18 mouse cellular contexts compared by ENCODE assay signal in the genomic region with DNA sequence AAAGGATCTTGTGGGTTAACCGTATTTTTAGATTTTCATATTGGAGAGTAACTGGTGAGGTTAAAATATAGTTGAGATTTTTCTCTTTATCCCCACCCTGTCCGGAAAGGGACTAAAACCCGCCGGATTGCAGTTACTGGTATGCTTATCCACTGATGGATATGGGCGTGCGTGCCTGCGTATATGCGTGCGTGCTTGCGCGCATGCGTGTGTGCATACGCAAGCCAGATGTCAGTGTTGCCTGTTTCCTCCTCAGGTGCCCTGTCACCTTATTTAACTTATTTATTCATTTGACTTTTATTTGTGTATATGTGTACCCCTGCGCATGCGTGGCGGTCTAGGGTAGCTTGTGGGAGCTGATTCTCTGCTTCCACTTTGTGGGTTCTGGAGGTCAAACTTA.
DNase-seq lines count a peak whose midpoint lies in the region; ATAC-seq and TF ChIP-seq lines count a peak whose summit lies in the region.
"Had no signal": no experiment of that assay in that cellular context is flagged by ENCODE, and none has a peak within 500 bp of the region (broad histone marks: within the 10 kb centered on the region; RNA-seq: fewer than 3 reads in every experiment).

No protein-coding gene starts in this region.

- TF ChIP-seq CTCF in lung, adult 2 months (IDR thresholded peaks at IDR 0.05; ENCODE audit: insufficient read depth, low read length): no peak

- H3K27me3 ChIP-seq in megakaryocyte, embryonic 14.5 days (replicated peaks): no peaks in the 10 kb centered on the region
- H3K27me3 ChIP-seq: CH12.LX; embryonic facial prominence, embryonic 12.5 days; forebrain, embryonic 13.5 days; heart, embryonic 12.5 days had no signal

- WGBS in lung, adult 2 months: 95% methylated on average over 16 of the region's 16 CpGs

- no peaks in the 10 kb centered on the region for H3K9me3 ChIP-seq in megakaryocyte, embryonic 14.5 days
- H3K9me3 ChIP-seq: embryonic facial prominence, embryonic 12.5 days; forebrain, embryonic 13.5 days; heart, embryonic 12.5 days; hindbrain, embryonic 10.5 days had no signal

- ATAC-seq in megakaryocyte, adult 5-6 weeks (ENCODE audit: poor library complexity, severe bottlenecking): no peak
- ATAC-seq: forebrain, embryonic 13.5 days; forebrain, postnatal 0 days had no signal

- peaks cover 26% of the 10 kb centered on the region for H3K36me3 ChIP-seq in megakaryocyte, embryonic 14.5 days (replicated peaks; ENCODE audit: low read length)
- H3K36me3 ChIP-seq: heart, embryonic 12.5 days had no signal

- no peak overlapping the region for H3K4me3 ChIP-seq in lung, adult 2 months (replicated peaks; ENCODE audit: extremely low read depth, low read depth, low read length)
- H3K4me3 ChIP-seq in megakaryocyte, embryonic 14.5 days (replicated peaks): peak overlapping the region; percentile 62
- H3K4me3 ChIP-seq: embryonic facial prominence, embryonic 12.5 days; gastrocnemius, adult 2 months; heart, embryonic 12.5 days; hindbrain, embryonic 10.5 days had no signal

- no peak for TF ChIP-seq POLR2A in lung, adult 2 months (IDR thresholded peaks at IDR 0.05; ENCODE audit: borderline replicate concordance, extremely low read depth, low read depth, low read length)

- peaks cover 11% of the 10 kb centered on the region; the same call in 1 of the 2 replicates for H3K4me1 ChIP-seq in lung, adult 2 months (ENCODE audit: control insufficient read depth, insufficient read depth, low read length)
- peaks cover 51% of the 10 kb centered on the region for H3K4me1 ChIP-seq in megakaryocyte, embryonic 14.5 days

- peak; percentile 3 for DNase-seq in lung, adult 2 months
- DNase-seq in lung, postnatal 25 days (ENCODE audit: low spot score): no peak
- DNase-seq in ZHBTc4 (ENCODE audit: low read depth, low spot score): peak; percentile 53
- DNase-seq in urinary bladder, adult 18-20 months (ENCODE audit: low spot score in 2 of 2): no peak
- DNase-seq: adrenal gland, postnatal 10 days; cerebellum, adult 11 months; cerebellum, adult 8-10 months; cerebellum, postnatal 25 days; forebrain, postnatal 0 days; gastrocnemius, adult 2 months; gastrocnemius, postnatal 25 days had no signal

Comparison
In these comparisons a context has a peak if more than half of its experiments do, and no peak if none do; other contexts are left out.
1. DNase-seq: peak in lung, adult 2 months (single experiment) and ZHBTc4 (single experiment); none in lung, postnatal 25 days (single experiment) and urinary bladder, adult 18-20 months (0 of 2).